Mouse (Mus musculus): ENCODE results near the gene Mrpl45. TPM values are rescaled to one million over a fixed set of nuclear protein-coding genes. Genes with fewer than 3 reads are reported as not detected.
"Not testable (repeated sequence)": the region's sequence is repeated elsewhere in the genome, so short reads cannot be mapped to it uniquely, and the experiment has no call there.

Mrpl45 gene
- polyA plus RNA-seq, 1 experiment from 2014 or later = 51.7 TPM

DNA sequence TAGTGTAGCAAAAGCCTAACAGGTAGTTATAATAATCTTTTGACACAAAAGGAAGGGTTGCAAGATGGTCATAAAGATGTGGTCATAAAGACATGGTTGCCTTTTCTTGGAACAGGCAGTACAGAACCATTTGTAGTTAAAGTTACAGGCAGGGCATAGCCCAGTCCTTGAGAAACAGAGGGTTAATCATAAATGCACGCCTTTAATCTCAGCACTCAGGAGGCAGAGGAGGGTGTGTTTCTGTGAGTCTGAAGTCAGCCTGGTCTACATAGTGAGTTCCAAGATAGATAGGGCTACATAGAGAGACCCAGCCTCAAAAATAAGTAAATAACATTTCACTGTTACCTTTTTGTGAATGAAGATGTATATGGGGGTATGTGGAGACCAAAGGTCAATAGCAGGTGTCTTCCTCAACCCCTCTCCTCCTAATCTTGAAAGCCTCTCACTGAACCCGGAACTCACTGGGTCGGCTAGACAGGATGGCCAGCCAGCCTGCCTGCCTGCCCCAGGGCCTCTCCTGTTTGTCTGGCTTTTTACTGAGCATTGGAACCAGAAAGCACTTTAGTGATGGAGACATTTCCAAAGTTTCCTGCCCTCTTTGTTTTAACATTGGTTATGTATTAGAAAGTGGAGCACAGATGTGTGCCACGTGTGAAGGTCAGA, 37.5 kb downstream of the Mrpl45 start:
- ATAC-seq (ENCODE audit: extremely low read depth, insufficient number of reproducible peaks, low FRiP score, low TSS enrichment) = no peak
- 46% methylated on average over 4 of the region's 4 CpGs for WGBS
- Histone ChIP-seq H3K4me1 (peaks cover 22% of the 10 kb centered on the region), H3K9me3 (no peaks in the 10 kb centered on the region), H3K4me2 (no peak overlapping the region), H3K36me3 (no peaks in the 10 kb centered on the region), H3K27me3 (replicated peaks) (no peaks in the 10 kb centered on the region), H3K4me3 (no peak overlapping the region), H3K9ac (no peak overlapping the region), H3K27ac (replicated peaks) (no peak overlapping the region)

DNA sequence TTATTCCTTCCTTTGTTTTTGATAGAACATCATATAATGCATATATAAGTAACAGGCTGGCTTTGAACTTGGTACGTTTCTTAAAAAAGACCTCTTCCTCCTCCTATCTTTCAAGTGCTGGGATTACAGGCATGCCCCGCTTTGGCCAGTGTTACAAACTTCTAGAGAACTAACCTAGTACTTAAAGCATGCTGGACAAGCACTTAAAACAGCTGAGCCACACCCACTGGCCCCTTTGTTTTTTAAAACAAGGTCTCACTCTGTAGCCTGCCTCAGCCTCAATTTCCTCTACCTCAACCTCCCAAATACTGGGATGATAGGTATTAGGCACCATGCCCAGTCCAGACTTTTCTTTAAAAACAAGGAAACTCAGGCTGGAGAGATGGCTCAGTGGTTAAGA, 39.1 kb downstream of the Mrpl45 start:
- H3K4me3 ChIP-seq = no peak overlapping the region

DNA sequence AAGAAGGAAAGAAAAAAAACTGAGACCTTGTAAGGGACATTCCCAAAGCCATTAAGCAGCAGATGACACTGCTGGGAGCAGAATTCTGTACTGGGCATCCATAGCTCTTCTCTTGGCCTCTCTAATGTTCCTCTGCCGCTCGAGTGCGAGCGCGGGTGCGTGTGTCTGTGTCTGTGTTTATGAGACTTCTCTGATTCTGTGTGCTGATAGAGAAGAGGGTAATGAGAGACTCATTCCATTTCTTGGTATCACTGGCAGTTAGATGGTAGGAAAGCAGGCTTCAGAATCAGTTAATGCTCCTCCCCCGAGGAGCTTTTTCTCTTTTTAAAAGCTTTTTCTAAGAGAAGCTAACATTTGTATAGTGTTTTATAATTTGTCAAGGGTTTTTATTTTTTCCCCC, 39.7 kb downstream of the Mrpl45 start:
- no peak overlapping the region for H3K27ac ChIP-seq (replicated peaks)
- no peak overlapping the region for H3K4me3 ChIP-seq
- peaks cover 13% of the 10 kb centered on the region for H3K4me1 ChIP-seq
- no peak for ATAC-seq (ENCODE audit: extremely low read depth, insufficient number of reproducible peaks, low FRiP score, low TSS enrichment)
- no peaks in the 10 kb centered on the region for H3K36me3 ChIP-seq
- H3K9ac ChIP-seq = no peak overlapping the region
- H3K9me3 ChIP-seq = no peaks in the 10 kb centered on the region
- 83% methylated on average over 7 of the region's 7 CpGs for WGBS
- no peak overlapping the region for H3K4me2 ChIP-seq
- H3K27me3 ChIP-seq (replicated peaks) = no peaks in the 10 kb centered on the region

More for the DNA sequence above, 39.1 kb downstream of the Mrpl45 start:
- no peak overlapping the region for H3K9ac ChIP-seq
- no peak overlapping the region for H3K27ac ChIP-seq (replicated peaks)
- no peaks in the 10 kb centered on the region for H3K9me3 ChIP-seq
- peaks cover 19% of the 10 kb centered on the region for H3K4me1 ChIP-seq
- H3K36me3 ChIP-seq = no peaks in the 10 kb centered on the region
- WGBS = 58% methylated on average over 2 of the region's 2 CpGs
- H3K27me3 ChIP-seq (replicated peaks) = no peaks in the 10 kb centered on the region
- no peak for ATAC-seq (ENCODE audit: extremely low read depth, insufficient number of reproducible peaks, low FRiP score, low TSS enrichment)
- no peak overlapping the region for H3K4me2 ChIP-seq

DNA sequence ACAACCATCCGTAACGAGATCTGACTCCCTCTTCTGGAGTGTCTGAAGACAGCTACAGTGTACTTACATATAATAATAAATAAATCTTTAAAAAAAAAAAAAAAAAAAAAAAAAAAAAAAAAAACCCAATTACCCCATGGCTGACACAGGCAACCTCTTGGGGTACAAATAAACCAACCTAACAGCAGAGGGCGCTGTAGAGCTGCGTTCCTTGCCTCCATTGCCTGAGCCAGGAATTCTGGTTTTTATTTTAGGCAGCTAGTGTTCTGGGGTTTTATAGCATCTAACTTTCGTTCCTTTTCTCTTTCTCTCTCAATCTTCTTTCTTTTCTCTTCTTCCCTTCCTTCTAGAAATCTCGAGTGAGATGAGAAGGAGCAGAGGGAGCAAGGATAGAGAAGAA, 42.1 kb downstream of the Mrpl45 start:
- H3K9ac ChIP-seq; H3K27me3 ChIP-seq (replicated peaks); H3K36me3 ChIP-seq; H3K4me3 ChIP-seq; H3K9me3 ChIP-seq; H3K4me2 ChIP-seq; H3K27ac ChIP-seq (replicated peaks); ATAC-seq (ENCODE audit: extremely low read depth, insufficient number of reproducible peaks, low FRiP score, low TSS enrichment); H3K4me1 ChIP-seq: not testable (repeated sequence)
- 8% methylated on average over 4 of the region's 6 CpGs for WGBS

DNA sequence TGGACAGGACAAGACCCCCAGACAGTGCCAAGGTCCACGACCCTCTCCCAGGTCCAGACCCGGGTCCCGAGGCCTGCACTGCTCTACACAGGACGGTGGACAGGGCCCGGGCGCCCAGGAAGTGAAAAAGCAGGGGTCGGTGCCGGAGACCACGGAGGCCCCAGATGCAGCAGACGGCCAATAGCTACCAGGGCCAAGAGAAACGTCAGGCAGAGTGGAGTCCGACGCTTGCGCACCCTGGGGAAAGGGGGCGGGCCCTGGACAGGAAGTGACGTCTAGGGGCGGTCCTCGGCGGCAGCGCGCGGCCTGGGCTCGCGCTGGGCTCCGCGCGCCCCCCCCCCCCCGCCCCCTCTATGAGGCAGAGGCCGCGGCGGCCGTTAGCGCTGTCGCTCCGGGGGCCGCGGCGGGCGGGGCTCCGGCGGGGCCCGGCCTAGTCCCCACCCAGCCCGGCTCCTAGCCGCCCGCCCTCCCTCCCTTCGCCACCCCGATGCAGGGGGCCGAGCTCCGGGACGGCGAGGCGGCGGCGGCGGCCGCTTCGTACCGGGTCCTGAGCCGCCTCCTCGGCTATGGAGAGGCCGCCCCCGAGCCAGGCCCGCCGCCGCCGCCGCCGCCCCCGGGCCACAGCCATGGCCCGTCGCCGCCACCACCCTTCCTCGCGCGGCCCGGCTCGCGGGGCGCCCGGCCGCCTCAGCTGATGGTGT, 46.6 kb downstream of the Mrpl45 start, which contains the start of gene Socs7:
TSS of gene Socs7 (plus strand) at position 604 of the 701 bp plus-strand sequence.
- no peaks in the 10 kb centered on the region for H3K9me3 ChIP-seq
- H3K4me3 ChIP-seq = peak within 1 kb of the TSS; percentile 99
- peak; percentile 90 for ATAC-seq (ENCODE audit: extremely low read depth, insufficient number of reproducible peaks, low FRiP score, low TSS enrichment)
- WGBS = under 1% methylated on average over 24 of the region's 81 CpGs
- H3K4me2 ChIP-seq = peak within 1 kb of the TSS; percentile 77
- H3K4me1 ChIP-seq = peaks cover 32% of the 10 kb centered on the region
- peak within 1 kb of the TSS; percentile 97 for H3K27ac ChIP-seq (replicated peaks)
- H3K9ac ChIP-seq = peak within 1 kb of the TSS; percentile 100
- no peaks in the 10 kb centered on the region for H3K27me3 ChIP-seq (replicated peaks)
- no peaks in the 10 kb centered on the region; the same call in 1 of the 2 replicates for H3K36me3 ChIP-seq

DNA sequence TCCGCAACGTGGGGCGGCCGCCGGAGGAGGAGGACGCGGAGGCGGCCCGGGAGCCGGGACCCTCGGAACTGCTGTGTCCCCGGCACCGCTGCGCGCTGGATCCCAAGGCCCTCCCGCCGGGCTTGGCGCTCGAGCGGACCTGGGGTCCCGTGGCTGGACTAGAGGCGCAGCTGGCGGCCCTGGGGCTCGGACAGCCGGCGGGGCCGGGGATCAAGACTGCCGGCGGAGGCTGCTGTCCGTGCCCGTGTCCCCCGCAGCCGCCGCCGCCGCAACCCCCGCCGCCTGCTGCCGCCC, 47.1 kb downstream of the Mrpl45 start:
- H3K9me3 ChIP-seq = no peaks in the 10 kb centered on the region
- peak overlapping the region; percentile 77 for H3K4me2 ChIP-seq
- ATAC-seq (ENCODE audit: extremely low read depth, insufficient number of reproducible peaks, low FRiP score, low TSS enrichment) = no peak; the same call in 1 of the 2 replicates
- H3K4me1 ChIP-seq = peaks cover 35% of the 10 kb centered on the region
- H3K36me3 ChIP-seq = no peaks in the 10 kb centered on the region; the same call in 1 of the 2 replicates
- peak overlapping the region; percentile 100 for H3K9ac ChIP-seq
- H3K27ac ChIP-seq (replicated peaks) = peak overlapping the region; percentile 97
- WGBS = under 1% methylated on average over 27 of the region's 39 CpGs
- peak overlapping the region; percentile 99 for H3K4me3 ChIP-seq
- H3K27me3 ChIP-seq (replicated peaks) = no peaks in the 10 kb centered on the region

DNA sequence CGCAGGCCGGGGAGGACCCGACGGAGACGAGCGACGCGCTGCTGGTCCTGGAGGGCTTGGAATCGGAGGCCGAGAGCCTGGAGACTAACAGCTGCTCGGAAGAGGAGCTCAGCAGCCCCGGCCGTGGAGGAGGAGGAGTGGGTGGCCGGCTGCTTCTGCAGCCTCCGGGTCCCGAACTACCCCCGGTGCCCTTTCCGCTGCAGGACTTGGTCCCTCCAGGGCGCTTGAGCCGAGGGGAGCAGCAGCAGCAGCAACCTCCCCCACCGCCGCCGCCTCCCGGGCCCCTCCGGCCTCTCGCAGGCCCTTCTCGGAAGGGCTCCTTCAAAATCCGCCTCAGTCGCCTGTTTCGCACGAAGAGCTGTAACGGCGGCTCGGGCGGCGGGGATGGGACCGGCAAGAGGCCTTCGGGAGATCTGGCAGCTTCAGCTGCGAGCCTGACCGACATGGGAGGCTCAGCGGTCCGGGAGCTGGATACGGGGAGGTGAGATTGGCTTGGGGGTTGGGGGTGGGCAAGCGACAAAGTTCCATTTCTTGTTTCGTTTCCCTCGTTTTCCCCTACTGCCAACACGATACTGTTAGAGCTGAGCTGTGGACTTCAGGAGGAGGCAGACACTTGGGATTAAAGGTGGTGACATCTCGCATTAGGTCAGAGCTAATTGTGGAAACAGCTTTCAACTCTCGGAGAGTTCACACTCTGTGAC, 47.6 kb downstream of the Mrpl45 start:
- under 1% methylated on average over 49 of the region's 49 CpGs for WGBS
- Histone ChIP-seq H3K4me3 (peak overlapping the region; percentile 99), H3K4me2 (peak overlapping the region; percentile 77)

DNA sequence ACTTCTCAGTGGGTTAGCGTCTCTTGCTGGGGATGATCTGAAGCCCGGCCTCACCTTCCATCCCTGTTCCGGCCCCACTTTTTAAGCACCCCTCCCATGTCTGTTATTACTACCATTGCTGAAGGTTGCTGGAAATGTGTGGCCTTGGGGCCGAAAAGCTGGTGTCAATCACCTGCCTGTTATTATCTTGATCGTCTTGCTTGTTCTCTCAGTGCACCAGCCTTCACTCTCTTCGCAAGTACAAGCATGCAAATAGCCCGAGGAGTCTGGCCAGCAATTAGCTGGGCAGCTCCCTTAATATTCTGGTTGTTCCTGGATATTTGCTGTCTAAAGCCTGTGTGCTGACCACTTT, 48.1 kb downstream of the Mrpl45 start:
- Histone ChIP-seq H3K9ac (peak overlapping the region; percentile 100), H3K4me3 (peak overlapping the region; percentile 99), H3K27me3 (replicated peaks) (no peaks in the 10 kb centered on the region), H3K4me2 (peak overlapping the region; percentile 77), H3K36me3 (peaks cover 8% of the 10 kb centered on the region; the same call in 1 of the 2 replicates), H3K9me3 (no peaks in the 10 kb centered on the region), H3K4me1 (peaks cover 45% of the 10 kb centered on the region), H3K27ac (replicated peaks) (peak overlapping the region; percentile 97)
- ATAC-seq (ENCODE audit: extremely low read depth, insufficient number of reproducible peaks, low FRiP score, low TSS enrichment) = no peak
- WGBS = under 1% methylated on average over 7 of the region's 7 CpGs

More for the DNA sequence above, 47.6 kb downstream of the Mrpl45 start:
- Histone ChIP-seq H3K27ac (replicated peaks) (peak overlapping the region; percentile 97), H3K4me1 (peaks cover 40% of the 10 kb centered on the region), H3K27me3 (replicated peaks) (no peaks in the 10 kb centered on the region), H3K9ac (peak overlapping the region; percentile 100), H3K36me3 (peaks cover 3% of the 10 kb centered on the region; the same call in 1 of the 2 replicates), H3K9me3 (no peaks in the 10 kb centered on the region)
- 0 out of 2 replicates have a peak, but pooled peaks have one; percentile 9 for ATAC-seq (ENCODE audit: extremely low read depth, insufficient number of reproducible peaks, low FRiP score, low TSS enrichment)

DNA sequence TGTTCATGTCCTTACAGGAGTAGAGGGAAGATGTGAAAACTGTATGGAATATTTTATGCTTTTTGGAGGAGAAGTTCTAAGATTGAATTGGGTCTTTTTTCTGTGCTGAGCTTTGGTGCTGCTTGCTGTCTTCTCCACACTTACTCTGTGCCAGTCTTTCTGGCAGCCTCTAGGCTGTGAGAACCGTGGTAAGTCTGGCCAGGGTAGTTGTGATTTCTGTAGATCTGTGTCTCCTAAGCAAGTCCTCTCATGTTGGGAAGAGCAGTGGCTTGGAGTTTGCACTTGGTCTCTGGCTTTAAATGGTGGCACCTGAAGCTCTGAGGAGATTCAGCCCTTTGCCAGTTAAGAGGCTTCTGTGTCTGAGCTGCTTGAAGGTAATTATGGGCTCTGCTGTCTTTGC, 50.0 kb downstream of the Mrpl45 start:
- Histone ChIP-seq H3K27me3 (replicated peaks) (no peaks in the 10 kb centered on the region), H3K9ac (peak overlapping the region; percentile 100), H3K4me2 (peak overlapping the region; percentile 77), H3K4me1 (peaks cover 57% of the 10 kb centered on the region), H3K36me3 (peaks cover 8% of the 10 kb centered on the region; the same call in 1 of the 2 replicates), H3K9me3 (no peaks in the 10 kb centered on the region), H3K27ac (replicated peaks) (no peak overlapping the region), H3K4me3 (peak overlapping the region; percentile 99; the same call in 1 of the 2 replicates)
- no peak for ATAC-seq (ENCODE audit: extremely low read depth, insufficient number of reproducible peaks, low FRiP score, low TSS enrichment)
- WGBS = 56% methylated on average over 1 of the region's 1 CpGs

DNA sequence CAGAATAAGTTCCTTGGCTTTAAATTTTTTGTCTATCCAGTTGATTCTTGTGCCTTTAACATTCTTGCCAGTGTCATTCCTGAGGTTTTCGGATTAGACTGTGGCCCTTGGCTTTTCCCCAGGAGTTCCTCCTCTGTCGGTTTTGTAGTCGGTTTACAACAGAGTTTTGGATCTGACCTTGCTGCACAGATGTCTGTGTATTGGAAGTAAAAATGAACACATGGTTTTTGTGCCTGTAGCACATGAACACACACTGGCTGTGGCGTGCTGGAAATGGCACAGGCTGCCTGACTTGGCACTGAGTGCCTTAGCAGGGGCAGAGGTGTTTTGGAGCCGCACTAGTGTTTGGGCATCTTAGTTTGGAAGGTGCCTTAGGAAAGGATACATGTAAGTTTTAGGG, 53.0 kb downstream of the Mrpl45 start:
- Histone ChIP-seq H3K4me3 (no peak overlapping the region), H3K9ac (0 out of 2 replicates have a peak overlapping the region, but pooled peaks have one; percentile 54), H3K4me2 (no peak overlapping the region), H3K9me3 (no peaks in the 10 kb centered on the region), H3K27ac (replicated peaks) (no peak overlapping the region; the same call in 1 of the 2 replicates), H3K27me3 (replicated peaks) (no peaks in the 10 kb centered on the region), H3K4me1 (peaks cover 78% of the 10 kb centered on the region), H3K36me3 (peaks cover 14% of the 10 kb centered on the region; the same call in 1 of the 2 replicates)
- WGBS = 78% methylated on average over 5 of the region's 5 CpGs
- ATAC-seq (ENCODE audit: extremely low read depth, insufficient number of reproducible peaks, low FRiP score, low TSS enrichment) = no peak

DNA sequence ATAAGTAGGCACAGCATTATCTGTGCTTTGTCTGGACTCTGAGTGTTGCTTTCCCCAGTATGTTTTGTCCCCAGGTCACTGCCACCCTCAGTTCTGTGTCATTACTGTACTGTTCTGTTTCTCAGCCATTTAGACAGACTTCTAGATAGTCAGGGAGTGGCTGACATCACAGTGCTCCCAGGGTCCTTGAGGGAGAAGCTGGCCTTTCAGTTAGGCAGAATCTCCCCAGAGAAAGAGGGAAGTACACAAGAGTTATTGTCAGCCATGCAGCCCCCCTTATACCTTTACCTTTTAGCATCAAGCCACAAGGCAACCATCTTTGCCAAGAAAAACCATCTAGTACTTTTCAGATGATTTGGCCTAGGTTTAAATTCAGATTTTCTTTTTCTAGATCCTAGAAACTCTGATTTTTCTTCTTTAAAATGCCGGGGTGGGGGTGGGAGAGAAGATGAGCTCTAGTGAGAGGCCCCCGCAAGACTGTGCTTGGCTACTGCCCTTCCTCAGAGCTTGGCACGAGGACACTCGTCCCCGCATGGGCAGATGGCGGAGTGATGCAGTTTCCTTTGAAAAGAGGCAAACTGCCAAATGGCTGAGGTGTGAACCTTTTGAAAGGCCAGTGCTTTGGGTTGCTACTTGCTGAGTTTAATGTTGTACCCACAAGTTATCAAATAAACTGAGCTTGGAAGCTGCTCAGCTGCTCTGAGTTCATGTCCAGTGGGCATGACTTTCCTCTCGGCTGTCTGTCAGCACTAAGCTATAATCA, 55.0 kb downstream of the Mrpl45 start:
- no peak overlapping the region for H3K4me3 ChIP-seq
- H3K4me1 ChIP-seq = peaks cover 57% of the 10 kb centered on the region
- no peak for ATAC-seq (ENCODE audit: extremely low read depth, insufficient number of reproducible peaks, low FRiP score, low TSS enrichment)
- peak overlapping the region; percentile 44 for H3K9ac ChIP-seq
- no peak overlapping the region for H3K4me2 ChIP-seq
- no peak overlapping the region for H3K27ac ChIP-seq (replicated peaks)
- 59% methylated on average over 7 of the region's 7 CpGs for WGBS
- no peaks in the 10 kb centered on the region for H3K9me3 ChIP-seq
- no peaks in the 10 kb centered on the region for H3K27me3 ChIP-seq (replicated peaks)
- peaks cover 29% of the 10 kb centered on the region for H3K36me3 ChIP-seq

All from heart, embryonic 13.5 days (tissue).